Mouse (Mus musculus) spleen, postnatal 10 days (tissue): ENCODE results near the gene Mdh2.

Source experiments
- DNase-seq, 2 experiments: peaks; one replicate each; pipeline ENCODE4 v3.0.0; 2021 to 2022; ENCODE audit warnings: low spot score in 2 of 2

Gene Mdh2

GRCm38 (mm10) chr5:135778471-135779445 lies at the start of gene Mdh2:
Gene Mdh2, plus strand, starts transcription at chr5:135778480.
- peak; percentile 95 to 100 for DNase-seq

- DNase-seq = no peak
These were observed 48.9 kb upstream of the Mdh2 start for GRCm38 (mm10) chr5:135729351-135729750.

- no peak for DNase-seq
These were observed 48.0 kb upstream of the Mdh2 start for GRCm38 (mm10) chr5:135730278-135730677.

- no peak for DNase-seq
These were observed 47.4 kb upstream of the Mdh2 start for GRCm38 (mm10) chr5:135730916-135731315.

DNA sequence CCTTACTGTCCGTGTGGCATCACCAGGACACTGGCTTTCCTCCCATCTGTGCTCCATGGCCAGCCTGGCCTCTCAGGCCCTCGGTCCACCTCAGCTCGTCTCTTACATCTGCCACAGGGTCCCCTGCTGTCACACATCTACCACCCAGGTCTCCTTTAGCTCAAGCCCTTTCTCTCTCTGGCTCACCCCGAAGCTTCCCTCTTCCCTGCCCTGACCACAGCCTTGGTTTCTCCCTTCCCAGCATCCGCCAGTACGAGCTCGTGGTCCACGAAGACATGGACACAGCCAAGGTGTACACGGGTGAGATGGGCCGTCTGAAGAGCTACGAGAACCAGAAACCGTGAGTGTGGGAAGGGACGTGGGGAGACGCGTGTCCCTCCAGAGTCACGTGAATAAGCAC lies 47.0 kb upstream of the Mdh2 start:
- no peak for DNase-seq

GRCm38 (mm10) chr5:135733071-135733470 lies 45.2 kb upstream of the Mdh2 start:
- no peak for DNase-seq

- DNase-seq = no peak
These were observed 44.1 kb upstream of the Mdh2 start for GRCm38 (mm10) chr5:135734057-135734680.

DNA sequence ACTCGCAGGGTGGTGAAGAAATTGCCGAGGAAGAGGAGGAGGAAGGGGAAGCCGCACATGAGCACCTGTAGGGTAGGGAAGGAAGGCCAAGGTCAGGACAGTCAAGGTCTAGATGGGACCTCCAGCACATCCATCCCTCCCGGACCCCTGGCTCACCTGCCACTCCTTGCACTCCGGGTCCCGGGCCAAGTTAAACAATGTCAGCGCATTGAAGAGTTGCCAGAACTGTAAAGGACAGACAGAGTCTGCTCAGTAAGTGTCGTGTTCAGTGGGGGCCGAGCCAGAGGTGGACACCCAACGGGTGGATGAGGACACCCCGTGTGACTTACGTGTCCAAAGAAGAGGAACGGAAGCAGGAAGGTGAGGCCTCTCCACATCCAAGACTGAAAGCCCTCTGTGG lies 42.5 kb upstream of the Mdh2 start:
- DNase-seq = no peak

- no peak for DNase-seq
These were observed 41.7 kb upstream of the Mdh2 start for GRCm38 (mm10) chr5:135736544-135736943.

- peak in 1 of 2 experiments; percentile 39 for DNase-seq
These were observed 41.1 kb upstream of the Mdh2 start for GRCm38 (mm10) chr5:135737154-135737553.

- no peak for DNase-seq
These were observed 40.0 kb upstream of the Mdh2 start for GRCm38 (mm10) chr5:135738266-135738665.

GRCm38 (mm10) chr5:135742156-135742555 lies 36.1 kb upstream of the Mdh2 start:
- peak in 1 of 2 experiments; percentile 40 for DNase-seq

- DNase-seq = peak in 1 of 2 experiments; percentile 24
These were observed 35.1 kb upstream of the Mdh2 start for GRCm38 (mm10) chr5:135742941-135743740.

DNA sequence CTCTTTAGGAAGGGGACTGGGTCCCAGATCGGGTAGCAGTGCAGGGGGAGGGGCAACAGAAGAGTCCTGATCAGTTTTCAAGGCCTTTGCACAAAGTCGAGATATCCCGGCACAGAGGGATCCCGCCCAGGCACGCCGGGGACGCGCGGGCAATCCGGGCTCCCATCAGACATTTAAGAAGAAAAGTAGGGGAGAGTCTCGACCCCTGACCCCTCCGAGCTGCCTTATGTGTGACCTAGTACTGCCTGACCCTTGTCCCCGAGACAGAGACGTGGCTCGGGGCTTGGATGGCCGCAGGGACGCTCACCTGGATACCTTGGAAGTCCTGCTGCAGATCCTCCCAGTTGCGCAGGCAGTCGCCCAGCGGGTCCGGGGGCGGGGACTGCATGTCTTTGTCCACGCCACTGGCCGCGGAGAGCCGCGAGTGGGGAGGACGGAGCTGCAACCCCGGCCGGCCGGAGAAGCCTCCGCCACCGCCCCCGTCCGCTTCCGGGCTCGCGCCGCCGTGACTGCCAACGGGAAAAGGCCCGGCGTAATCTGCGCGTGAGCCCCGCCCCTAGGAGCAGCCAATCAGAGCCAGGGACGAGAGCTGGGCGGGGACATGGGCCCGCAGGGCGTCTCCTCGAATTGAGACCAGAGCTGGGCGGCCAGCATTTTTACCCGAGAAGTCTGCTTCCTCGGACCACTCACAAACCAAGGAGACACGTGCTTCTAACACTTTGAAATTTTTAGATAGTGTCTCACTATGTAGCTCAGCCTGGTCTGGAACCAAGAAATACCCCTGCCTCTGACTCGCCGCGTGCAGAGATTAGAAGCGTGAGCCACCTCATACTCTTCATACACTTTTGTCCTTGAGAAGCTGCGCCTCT lies 34.3 kb upstream of the Mdh2 start, which contains the start of gene Tmem120a:
TSS of gene Tmem120a (minus strand) at position 708 of the 869 bp plus-strand sequence.
- DNase-seq = peak; percentile 82 to 93

- no peak for DNase-seq
These were observed 33.5 kb upstream of the Mdh2 start for GRCm38 (mm10) chr5:135744742-135745141.

DNA sequence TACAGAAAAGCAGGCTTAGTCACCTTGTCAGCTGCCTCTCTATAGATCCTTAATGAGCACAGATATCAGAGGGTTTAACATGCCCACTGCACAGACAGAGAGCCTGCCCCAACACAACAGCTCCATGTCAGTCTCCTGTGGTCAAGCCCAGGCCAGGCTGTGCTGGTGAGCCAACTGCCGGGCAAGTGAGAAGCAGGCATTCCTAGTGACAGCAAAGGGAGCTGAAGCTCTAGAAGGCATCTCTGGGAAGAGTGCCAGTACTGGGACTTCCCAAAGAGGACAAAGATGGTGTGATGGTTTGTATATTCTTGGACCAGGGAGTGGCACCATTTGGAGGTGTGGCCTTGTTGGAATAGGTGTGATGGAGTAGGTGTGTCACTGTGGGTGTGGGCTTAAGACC lies 27.2 kb upstream of the Mdh2 start:
- no peak for DNase-seq

- no peak for DNase-seq
These were observed 26.7 kb upstream of the Mdh2 start for GRCm38 (mm10) chr5:135751595-135751994.

- DNase-seq = no peak
These were observed 16.4 kb upstream of the Mdh2 start for GRCm38 (mm10) chr5:135761881-135762280.

DNA sequence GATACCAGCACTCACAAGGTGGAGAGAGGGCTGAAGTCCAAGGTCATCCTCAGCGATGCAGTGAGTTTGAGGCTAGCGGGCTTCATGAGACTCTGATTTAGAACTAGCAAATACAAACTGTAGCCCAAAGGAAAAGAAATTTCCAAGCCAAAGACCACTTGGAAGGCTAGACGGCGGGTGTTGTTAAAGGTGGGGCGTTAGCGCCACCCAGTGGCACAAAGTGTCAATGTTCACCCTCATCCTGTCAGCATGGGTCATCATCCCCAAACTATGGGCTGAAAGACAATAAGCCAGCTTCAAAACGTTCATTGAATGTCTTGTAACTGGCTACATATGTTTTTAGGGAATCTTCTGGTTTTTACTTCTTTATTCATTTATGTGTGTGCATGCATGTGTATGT lies 14.8 kb upstream of the Mdh2 start:
- DNase-seq = peak; percentile 58 to 73

DNA sequence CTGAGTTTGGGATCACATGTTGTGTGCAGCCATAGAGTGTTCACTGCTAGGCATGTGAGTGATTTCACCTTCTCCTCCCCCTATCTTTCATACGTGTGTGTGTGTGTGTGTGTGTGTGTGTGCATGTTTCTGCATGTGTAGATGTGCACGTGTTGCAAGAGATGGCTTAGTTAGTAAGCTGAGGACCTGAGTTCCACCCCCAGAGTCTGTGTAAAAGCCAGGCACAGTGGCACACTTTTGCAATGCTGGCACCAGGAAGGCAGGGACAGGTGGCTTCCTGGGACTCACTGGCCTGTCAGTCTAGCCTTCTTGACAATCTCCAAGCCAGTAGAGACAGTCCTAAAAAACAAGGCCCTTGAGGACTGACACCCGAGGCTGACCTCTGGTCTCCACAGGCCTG lies 13.3 kb upstream of the Mdh2 start:
- no peak for DNase-seq

GRCm38 (mm10) chr5:135772519-135772918 lies 5.8 kb upstream of the Mdh2 start:
- no peak for DNase-seq
